Mouse (Mus musculus) kidney, postnatal 4 days (tissue): ENCODE data around the gene Nop10.

Experiments
- DNase-seq, 2 experiments: peaks; one replicate each; pipeline ENCODE4 v3.0.0; 2021; ENCODE audit warnings: mixed read lengths in 2 of 2

Gene Nop10

DNA sequence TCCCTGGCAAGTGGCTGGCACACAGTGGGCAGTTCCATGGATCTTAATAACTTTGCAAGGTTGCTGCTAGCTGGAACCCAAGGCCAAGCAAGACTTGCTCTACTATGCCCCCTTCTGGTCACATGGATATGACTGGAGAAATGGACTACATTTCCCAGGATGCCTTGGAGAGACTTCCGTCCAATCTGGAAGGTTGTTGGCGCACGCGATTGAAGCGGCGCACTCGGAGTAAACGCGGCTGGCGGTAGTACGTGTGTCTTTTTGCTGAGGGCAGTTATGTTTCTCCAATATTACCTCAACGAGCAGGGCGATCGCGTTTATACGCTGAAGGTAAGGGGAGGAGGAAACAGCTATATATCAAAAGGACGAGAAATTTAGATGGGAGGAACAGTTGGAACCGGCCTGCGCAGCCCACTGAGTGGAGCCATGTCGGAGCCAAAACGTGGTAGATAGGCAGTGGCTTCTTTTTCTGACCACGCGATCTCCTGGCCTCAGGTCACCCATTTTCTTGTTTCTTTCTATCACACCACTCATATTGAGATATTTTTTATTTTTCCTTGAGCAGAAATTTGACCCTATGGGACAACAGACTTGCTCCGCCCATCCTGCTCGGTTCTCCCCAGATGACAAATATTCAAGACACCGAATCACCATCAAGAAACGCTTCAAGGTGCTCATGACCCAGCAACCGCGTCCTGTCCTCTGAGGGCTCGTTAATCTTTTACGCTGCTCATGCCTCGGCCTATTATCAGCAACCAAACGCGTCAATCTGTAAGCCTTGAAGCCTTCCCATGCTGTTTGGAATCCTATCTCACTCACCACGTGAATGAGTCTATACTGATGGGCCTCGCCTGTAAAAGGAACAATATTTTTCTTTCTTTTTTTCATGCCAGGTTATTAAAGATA, at the start of gene Nop10:
Nop10 (plus strand) TSS at position 179 of the 906 bp plus-strand sequence.
- DNase-seq: peak; percentile 80 to 88

DNA sequence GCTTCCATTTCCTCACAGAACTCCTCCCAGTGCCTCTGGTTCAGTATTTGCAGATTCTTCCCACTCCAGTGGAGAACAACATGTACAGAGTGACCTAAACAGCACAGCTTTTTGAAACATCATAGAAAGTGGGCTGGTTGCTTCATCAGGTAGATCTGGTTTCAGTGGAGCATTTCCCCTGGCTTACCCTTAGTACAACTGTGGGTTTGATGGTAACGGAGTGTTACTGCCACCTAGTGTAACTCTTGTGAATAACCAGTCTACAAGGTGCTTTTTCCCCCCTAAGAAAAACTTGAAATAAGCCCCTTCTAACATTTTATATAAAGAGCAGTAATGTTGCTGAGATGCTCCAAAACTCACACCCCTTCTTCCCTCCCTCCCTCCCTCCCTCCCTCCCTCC, 45.7 kb upstream of the Nop10 start:
- DNase-seq: peak in 1 of 2 experiments; percentile 9

GRCm38 (mm10) chr2:112217614-112218013, 44.1 kb upstream of the Nop10 start:
- no peak for DNase-seq

- no peak for DNase-seq
These were observed 40.8 kb upstream of the Nop10 start for GRCm38 (mm10) chr2:112220880-112221279.

DNA sequence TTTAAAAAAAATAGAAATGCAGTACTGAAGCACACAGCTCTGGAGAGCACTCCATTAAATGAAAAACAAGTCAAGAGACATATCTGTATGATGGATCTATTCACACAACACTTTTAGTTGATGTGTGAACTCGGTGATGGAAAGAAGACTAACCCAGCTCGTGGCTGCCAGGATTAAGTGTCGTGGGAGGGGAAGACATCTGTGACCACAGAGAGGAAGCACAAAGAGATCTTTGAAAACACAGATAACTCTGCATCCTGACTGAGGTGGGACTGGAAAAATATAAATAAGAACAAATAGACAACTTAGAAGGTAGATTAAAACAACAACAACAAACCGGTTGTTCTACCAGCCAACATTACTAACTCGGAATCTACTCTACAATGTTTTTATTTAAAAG, 39.1 kb upstream of the Nop10 start:
- DNase-seq: no peak

GRCm38 (mm10) chr2:112224356-112224755, 37.4 kb upstream of the Nop10 start:
- DNase-seq: no peak

- DNase-seq: no peak
These were observed 29.1 kb upstream of the Nop10 start for GRCm38 (mm10) chr2:112232623-112233022.

GRCm38 (mm10) chr2:112236620-112237019, 25.1 kb upstream of the Nop10 start:
- DNase-seq: no peak

GRCm38 (mm10) chr2:112238006-112238405, 23.7 kb upstream of the Nop10 start:
- DNase-seq: no peak

GRCm38 (mm10) chr2:112239212-112239934, 22.4 kb upstream of the Nop10 start, which contains the start of gene Lpcat4:
Lpcat4 (plus strand) TSS chr2:112239468.
- peak; percentile 94 to 95 for DNase-seq

- peak; percentile 37 to 58 for DNase-seq
These were observed 21.6 kb upstream of the Nop10 start for GRCm38 (mm10) chr2:112239935-112240721.

- no peak for DNase-seq
These were observed 19.9 kb upstream of the Nop10 start for GRCm38 (mm10) chr2:112241787-112242186.

DNA sequence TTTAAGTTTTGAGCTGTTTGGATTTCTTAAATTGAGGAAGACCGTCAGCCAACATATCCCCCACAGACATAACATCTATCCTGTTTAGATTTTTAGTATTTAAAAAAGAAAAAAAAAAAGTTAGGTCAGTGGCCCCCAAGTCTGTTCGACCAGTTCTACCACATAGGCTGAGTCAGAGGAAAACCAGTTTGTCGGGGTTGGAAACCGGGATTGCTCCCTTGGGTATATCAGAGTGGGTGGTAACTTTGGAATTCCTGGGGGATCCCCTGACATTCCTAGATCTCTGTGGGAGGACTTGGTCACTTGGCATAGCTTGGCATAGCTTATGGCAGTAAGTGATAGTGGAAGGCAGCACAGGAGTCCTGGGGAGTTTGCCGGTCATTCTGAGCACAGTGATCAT, 16.4 kb upstream of the Nop10 start:
- DNase-seq: no peak

GRCm38 (mm10) chr2:112246193-112246592, 15.5 kb upstream of the Nop10 start:
- no peak for DNase-seq

DNA sequence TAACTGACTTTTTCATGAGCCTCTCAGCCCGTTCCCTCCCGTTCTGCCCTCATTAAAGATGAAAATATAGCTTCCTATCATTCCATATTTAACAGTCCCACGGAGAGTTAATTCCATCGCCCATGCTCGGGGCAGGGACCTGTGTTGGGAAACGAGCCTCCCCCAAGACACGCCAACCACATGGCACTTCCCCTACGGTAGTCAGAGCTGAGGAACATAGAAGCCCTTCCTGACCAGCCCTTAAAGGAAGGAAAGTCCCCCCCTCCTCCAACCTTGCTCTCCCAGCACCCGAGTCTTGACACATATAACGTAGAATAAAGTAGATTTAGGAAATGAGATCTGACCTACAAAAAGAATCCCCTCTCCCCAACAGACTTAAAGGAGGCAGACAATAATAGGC, 14.4 kb upstream of the Nop10 start:
- no peak for DNase-seq

DNA sequence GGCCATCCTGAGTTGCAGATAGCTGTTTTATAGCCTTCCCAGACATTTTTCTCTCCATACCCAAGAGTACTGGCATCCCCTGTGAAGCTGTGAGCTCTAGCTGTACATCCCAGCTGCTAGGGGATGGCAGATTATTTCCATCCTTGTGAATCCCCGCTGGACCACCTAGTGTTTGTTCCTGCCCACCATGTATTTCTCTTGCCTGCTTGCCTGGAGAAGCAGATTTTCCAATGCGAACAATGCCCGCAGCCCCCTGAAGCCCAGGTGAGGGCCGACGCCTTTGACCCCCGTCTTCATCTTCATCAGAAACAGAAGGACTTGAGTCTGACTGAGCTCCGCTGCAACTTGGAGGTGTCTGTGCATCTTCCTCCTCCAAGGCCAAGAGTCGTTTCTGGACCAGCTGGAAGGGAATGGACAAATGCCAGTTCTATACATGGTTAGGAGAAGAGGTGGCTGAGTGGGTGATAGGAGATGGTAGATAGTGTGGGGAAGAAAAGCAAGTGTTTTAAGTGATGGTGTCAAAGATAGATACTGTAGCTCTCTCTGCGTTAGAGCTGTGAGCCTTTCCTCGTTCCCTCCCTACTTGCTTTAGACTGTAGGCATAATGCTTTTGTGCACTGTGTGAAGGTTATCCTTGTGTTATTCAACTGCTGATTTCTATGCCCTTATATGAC, 11.8 kb upstream of the Nop10 start:
- DNase-seq: no peak

DNA sequence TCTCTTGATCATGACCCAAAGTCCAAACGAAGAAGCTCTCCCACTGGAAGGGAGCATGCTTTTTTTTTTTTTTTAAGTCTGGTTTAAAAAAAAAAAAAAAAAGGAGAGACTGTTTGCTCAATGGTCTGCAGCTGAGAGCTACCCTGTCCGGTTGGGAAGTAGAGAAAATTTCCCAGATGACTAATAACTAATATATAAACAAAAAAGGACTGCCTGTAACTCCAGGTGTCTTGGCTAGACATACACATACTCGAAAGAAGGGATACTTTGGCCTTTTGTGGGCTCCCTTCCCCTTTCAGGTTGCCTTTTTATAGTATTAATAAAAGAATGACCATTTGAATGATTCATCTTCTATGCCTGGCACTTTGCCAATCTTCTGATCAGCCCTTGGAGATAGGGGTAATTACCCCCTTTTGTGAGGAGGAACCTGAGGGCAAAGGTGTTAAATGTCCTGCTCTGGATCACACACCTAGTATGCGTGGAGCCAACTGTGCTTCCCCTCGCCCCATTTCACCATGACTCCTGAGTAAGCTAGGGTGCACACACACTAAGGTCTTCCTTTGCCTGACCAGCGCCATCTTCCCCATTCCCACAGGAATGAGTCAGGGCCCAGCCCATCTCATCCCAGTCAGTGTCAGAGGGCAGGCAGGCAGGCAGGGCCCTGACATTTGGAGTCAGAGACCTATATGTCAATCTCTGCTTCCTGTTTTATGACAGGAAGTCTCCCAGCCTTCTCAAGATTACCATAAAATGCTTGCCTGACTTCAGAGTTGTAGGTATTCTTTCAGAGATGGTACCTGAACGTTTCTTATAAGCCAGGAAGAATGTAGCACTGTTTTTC, 6.8 kb upstream of the Nop10 start:
- no peak for DNase-seq

DNA sequence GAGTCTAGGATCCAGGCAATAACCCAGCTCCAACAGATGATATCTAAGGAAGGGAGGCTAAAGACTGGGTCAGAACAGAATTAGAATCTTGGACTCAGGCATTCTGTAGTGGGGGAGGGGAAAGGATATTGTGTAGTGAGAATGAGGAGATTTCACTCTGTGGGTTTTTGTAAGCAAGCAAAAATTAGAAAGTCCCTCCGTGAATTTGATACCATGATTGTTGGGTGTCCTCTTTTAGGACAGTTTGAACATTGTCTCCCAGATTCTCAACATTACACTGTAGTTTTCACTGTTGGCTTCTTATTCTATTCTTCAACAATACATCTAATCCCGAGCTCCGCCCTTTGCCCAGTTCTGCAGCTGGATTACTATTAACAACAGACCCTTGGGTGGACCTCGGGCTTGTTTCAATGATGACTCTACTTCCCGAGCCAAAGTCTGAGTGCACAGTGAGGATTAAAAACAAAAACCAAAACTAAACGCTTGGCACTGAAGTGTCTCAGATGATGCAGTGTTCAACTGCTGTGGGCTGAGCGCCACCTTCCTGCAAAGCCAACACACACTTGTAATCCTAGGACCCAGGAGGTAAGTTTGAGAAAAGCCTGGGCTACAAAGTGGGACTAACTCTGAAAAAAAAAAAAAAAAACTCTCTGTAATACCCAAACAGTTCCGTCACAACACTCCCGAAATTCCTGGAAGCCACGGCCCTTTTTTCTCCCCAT, 2.3 kb upstream of the Nop10 start, which contains the start of gene Nutm1:
Nutm1 (minus strand) TSS at position 51 of the 722 bp plus-strand sequence.
- DNase-seq: peak in 1 of 2 experiments; percentile 27

DNA sequence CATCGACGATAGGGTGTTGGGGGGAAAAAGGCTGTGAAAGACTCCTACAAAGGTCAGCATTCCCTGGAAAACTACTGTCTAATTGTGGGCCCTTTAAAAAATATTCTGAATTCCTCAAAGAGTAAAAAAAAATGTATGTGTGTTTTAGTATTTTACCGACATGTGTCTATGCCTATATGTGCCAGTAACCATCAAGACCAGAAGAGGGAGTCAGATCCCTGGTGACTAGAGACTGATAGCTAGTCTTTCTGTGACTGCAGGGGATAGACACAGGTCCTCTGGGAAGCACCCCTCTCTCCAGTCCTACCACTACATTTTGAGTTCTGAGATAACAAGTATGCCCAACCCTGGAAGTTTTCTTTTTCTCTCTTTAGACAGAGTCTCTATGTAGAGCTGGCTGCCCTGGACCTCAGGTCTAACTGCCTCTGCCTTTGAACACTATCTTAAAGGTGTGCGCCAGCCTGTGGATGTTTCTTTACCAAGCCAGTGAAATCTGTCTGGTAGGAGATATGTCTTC, 1.1 kb downstream of the Nop10 start:
- no peak for DNase-seq

- no peak for DNase-seq
These were observed 2.6 kb downstream of the Nop10 start for GRCm38 (mm10) chr2:112264364-112264763.
